Mouse (Mus musculus) retina, postnatal 7 days (tissue): Measurements from ENCODE around the gene Mast3.

Experiments
- DNase-seq: peaks from one replicate; pipeline ENCODE4 v3.0.0-alpha.2; 2012; ENCODE audit warnings: low read depth, low spot score

Mast3 gene

GRCm38 (mm10) chr8:70776496-70777444, 28.1 kb downstream of the Mast3 start, which contains the start of gene Pik3r2:
Gene Pik3r2 (minus strand): TSS chr8:70776713.
- DNase-seq = peak; percentile 98

GRCm38 (mm10) chr8:70775851-70776495, 28.9 kb downstream of the Mast3 start:
- DNase-seq = no peak

GRCm38 (mm10) chr8:70775227-70775626, 29.6 kb downstream of the Mast3 start:
- DNase-seq = no peak

GRCm38 (mm10) chr8:70774740-70775139, 30.1 kb downstream of the Mast3 start:
- DNase-seq = no peak

GRCm38 (mm10) chr8:70773833-70774232, 31.0 kb downstream of the Mast3 start:
- no peak for DNase-seq

GRCm38 (mm10) chr8:70773410-70773809, 31.4 kb downstream of the Mast3 start:
- no peak for DNase-seq

- no peak for DNase-seq
Observed at GRCm38 (mm10) chr8:70772890-70773289, 32.0 kb downstream of the Mast3 start.

- DNase-seq = no peak
Observed at GRCm38 (mm10) chr8:70772075-70772474, 32.8 kb downstream of the Mast3 start.

- DNase-seq = no peak
Observed at GRCm38 (mm10) chr8:70771217-70771616, 33.6 kb downstream of the Mast3 start.

GRCm38 (mm10) chr8:70770748-70771147, 34.1 kb downstream of the Mast3 start:
- DNase-seq = no peak

- DNase-seq = no peak
Observed at GRCm38 (mm10) chr8:70769858-70770257, 35.0 kb downstream of the Mast3 start.

GRCm38 (mm10) chr8:70769359-70769758, 35.5 kb downstream of the Mast3 start:
- peak; percentile 88 for DNase-seq

- DNase-seq = no peak
Observed at GRCm38 (mm10) chr8:70768956-70769355, 35.9 kb downstream of the Mast3 start.

- no peak for DNase-seq
Observed at GRCm38 (mm10) chr8:70768231-70768776, 36.5 kb downstream of the Mast3 start.

- DNase-seq = no peak
Observed at GRCm38 (mm10) chr8:70767503-70767902, 37.4 kb downstream of the Mast3 start.

GRCm38 (mm10) chr8:70766571-70767440, 38.0 kb downstream of the Mast3 start:
- no peak for DNase-seq

GRCm38 (mm10) chr8:70765838-70766570, 38.9 kb downstream of the Mast3 start:
- no peak for DNase-seq

- no peak for DNase-seq
Observed at GRCm38 (mm10) chr8:70765329-70765728, 39.5 kb downstream of the Mast3 start.

- no peak for DNase-seq
Observed at GRCm38 (mm10) chr8:70764676-70765075, 40.2 kb downstream of the Mast3 start.

GRCm38 (mm10) chr8:70764026-70764425, 40.8 kb downstream of the Mast3 start:
- no peak for DNase-seq

- no peak for DNase-seq
Observed at GRCm38 (mm10) chr8:70763354-70763753, 41.5 kb downstream of the Mast3 start.
